Mouse (Mus musculus) gastrocnemius, postnatal 14 days (tissue): ENCODE results near the gene Kcnc1. TPM values are rescaled to one million over a fixed set of nuclear protein-coding genes. Genes with fewer than 3 reads are reported as not detected.

Experiments
- total RNA-seq, 2 experiments: library from RNA; stranded (reverse); gene quantifications; 2 replicates each; pipeline ENCODE4 v1.2.3; 2021

The Kcnc1 gene
- total RNA-seq, 2 experiments from 2014 or later, result 34.8 to 35.1 TPM

Other genes starting within 250 kb of the Kcnc1 start
- 1 to 10 TPM; 3.5 to 4.6 TPM for gene Abcc8, start 216.5 kb upstream of the Kcnc1 start, total RNA-seq
- gene Ush1c, start 158.0 kb upstream of the Kcnc1 start, total RNA-seq, result 1 to 10 TPM; 2.2 to 3.0 TPM
- under 1 TPM; 0.31 to 0.33 TPM for gene Otog, start 155.5 kb upstream of the Kcnc1 start, total RNA-seq
- gene Myod1, start 20.0 kb upstream of the Kcnc1 start, total RNA-seq, result 10 to 100 TPM; 24.3 to 30.6 TPM
- 1 to 10 TPM; 3.6 to 4.7 TPM for gene Sergef, start 243.3 kb downstream of the Kcnc1 start, total RNA-seq